Mouse (Mus musculus) adrenal gland, postnatal 25 days (tissue): ENCODE measurements at regions not wholly inside any gene's neighbourhood (a gene's known extent, or its start where the extent isn't known, plus 50 kb on each side); places are given as distances from the start of the nearest gene placed in this dataset.

Experiments
- DNase-seq: peaks from one replicate; pipeline ENCODE4 v3.0.0; 2021; ENCODE audit warnings: mixed read lengths

- DNase-seq, result no peak
Observed at GRCm38 (mm10) chr8:96340702-96341101, 452.4 kb upstream of the Got2 start.

GRCm38 (mm10) chr8:96318367-96318766 lies 430.0 kb upstream of the Got2 start:
- DNase-seq, result peak; percentile 12

- DNase-seq, result no peak
Observed at GRCm38 (mm10) chr8:96308989-96309718, 420.8 kb upstream of the Got2 start.

GRCm38 (mm10) chr8:96296643-96297042 lies 408.3 kb upstream of the Got2 start:
- no peak for DNase-seq

DNA sequence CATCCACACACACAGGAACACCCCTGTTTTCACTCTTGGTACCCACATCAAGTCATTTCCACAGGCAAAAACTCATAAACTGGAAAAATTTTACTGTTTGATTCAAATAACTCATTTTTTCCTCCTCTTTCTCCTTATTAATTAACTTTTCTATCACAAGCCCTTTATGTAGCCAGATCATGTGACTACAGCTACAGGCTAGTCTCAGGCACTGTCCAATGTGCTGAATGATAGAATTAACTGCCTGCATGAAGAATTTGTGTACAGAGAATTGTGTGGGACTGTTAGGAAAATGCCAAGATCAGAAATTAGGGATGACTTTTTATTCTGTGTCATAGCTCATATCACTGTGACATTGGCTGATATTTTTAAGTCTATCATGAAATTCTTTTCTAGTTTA lies 402.4 kb upstream of the Got2 start:
- DNase-seq, result no peak

GRCm38 (mm10) chr8:96289519-96289918 lies 401.2 kb upstream of the Got2 start:
- no peak for DNase-seq

- DNase-seq, result no peak
Observed at GRCm38 (mm10) chr8:96288525-96288924, 400.2 kb upstream of the Got2 start.

GRCm38 (mm10) chr8:96277479-96278138 lies 389.3 kb upstream of the Got2 start:
- DNase-seq, result no peak

DNA sequence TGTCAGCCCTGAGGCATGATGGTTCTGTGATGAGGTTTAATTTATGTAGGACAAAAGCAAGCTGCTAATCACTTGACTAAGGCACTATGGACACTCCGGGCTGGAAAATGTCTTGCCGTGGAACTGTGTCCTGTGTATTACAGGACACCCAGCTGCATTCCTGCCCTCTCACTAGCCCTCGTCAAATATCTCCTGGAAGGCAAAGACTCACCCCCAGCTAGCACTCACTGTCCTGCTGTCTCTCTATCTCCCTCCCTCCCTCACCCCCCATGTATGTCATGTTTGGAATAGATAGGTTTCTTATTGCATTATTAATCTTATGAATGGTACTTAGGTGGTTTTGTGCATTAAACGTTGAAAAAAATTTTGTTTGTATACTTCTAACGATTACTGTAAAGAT lies 388.7 kb upstream of the Got2 start:
- DNase-seq, result no peak

GRCm38 (mm10) chr8:96256294-96256693 lies 367.9 kb upstream of the Got2 start:
- DNase-seq, result no peak

- no peak for DNase-seq
Observed at GRCm38 (mm10) chr8:96255811-96256210, 367.5 kb upstream of the Got2 start.

DNA sequence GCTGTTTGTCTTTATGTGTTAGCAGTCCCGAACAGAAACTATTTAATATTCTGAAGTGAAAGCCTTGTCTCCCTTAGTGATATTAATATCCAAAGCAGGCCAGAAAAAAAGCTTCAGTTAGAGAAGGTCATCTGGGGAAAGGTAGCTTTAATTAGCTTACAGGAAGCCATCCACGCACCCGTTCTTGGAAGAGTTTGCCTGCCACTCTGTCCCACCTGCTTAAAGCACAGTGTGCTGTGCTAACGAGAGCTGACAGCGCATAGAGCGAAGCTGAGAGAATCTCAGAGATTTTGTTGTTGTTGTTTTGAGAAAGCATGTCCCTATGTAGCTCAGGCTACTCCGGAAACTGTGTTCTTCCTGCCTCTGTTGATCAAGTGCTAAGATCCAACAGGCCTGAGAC lies 357.7 kb upstream of the Got2 start:
- DNase-seq, result no peak

DNA sequence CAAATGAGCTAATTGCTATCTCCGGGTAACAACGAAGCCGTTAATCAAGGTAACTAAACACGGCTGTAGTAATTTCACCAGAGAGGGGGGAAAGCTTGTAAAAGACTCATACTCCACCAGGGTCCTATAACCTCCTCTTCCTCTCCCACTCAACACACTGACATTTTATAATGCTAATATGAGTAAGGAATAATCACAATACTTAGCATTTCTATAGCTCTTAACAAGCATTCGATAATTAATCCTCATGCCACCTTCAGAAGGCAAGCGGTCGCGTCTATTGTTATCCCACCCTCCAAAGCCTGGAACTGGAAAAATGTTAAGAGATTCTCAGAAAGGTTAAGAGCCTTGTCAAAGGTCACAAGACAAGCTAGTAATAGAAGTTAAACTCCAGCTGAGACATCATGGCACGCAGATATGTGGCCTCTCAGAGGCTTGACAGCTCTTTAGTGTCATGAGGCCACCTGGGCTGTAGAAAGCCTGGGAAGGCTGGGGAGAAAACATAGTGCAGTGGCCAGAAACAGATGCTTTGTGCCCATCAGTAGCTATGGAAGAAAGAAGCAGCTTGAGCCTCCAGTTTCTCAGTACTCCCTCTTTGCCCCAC lies 356.3 kb upstream of the Got2 start:
- no peak for DNase-seq

DNA sequence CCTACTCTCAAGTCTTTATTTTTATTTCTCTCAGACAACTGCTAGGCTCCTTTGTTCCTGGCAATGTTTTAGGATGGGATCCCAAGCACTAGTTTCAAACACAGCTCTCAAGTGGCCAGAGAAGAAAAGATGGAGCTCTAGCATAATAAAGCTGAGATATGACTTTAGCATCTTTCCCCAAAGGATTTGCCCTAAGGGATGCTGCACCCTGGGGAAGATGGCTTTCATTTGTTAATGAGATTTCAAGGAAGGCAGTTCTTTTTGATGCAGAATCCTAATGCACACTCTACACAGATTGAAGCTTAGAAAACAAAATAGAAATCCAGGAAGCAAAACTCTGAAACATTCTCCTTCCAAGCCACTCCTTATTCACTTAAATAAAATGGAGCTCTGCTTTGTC lies 350.1 kb upstream of the Got2 start:
- no peak for DNase-seq

DNA sequence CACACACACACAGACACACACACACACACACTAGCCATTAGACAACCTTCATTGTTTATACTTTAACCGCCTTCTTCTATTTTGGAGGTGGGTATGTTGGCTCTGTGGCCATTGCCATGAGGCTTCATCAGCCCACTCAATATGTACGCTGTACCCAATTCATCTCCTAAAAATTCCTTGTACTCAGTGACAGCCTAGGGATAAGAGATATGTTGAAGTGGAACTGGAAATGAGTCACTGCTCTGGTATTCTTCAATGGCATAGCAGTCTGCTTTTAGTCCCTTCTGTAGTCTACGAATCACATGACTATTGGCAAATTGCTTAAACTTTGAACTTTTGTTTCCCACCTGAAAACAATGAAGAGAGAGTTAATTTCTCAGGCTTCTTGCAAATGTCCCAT lies 349.6 kb upstream of the Got2 start:
- DNase-seq, result no peak

DNA sequence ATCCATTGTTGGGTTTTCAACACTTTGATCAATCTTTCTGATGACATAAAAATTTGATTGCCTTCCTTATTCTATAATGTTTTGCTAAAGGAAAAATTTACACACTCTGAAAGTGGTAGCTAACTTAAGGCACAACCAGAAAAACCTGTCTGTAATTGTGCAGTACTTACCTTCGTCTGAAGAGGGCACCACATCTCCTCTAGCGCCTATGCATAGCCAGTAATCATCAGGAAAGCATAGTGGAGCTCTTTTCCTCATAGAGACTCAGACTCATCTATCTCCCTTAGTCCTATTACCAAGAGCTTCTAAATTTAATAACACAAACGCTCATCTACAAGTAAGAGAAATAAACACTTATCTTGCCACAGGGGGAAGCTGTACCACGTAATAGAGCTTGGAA lies 342.1 kb upstream of the Got2 start:
- no peak for DNase-seq
